Mouse (Mus musculus): Measurements from ENCODE around the gene Rabl6. TPM values are rescaled to one million over a fixed set of nuclear protein-coding genes. Genes with fewer than 3 reads are reported as not detected.

Gene Rabl6
- polyA plus RNA-seq, 1 experiment from 2014 or later: 78.3 TPM

GRCm38 (mm10) chr2:25579737-25580460, 28.4 kb downstream of the Rabl6 start:
- Histone ChIP-seq H3K27me3 (replicated peaks) (peaks cover 59% of the 10 kb centered on the region), H3K27ac (no peak overlapping the region), H3K9ac (no peak overlapping the region), H3K9me3 (no peaks in the 10 kb centered on the region), H3K4me3 (peak overlapping the region; percentile 0; the same call in 1 of the 2 replicates), H3K4me1 (peaks cover 70% of the 10 kb centered on the region), H3K36me3 (peaks cover 20% of the 10 kb centered on the region), H3K4me2 (replicated peaks) (peak overlapping the region; percentile 37)
- WGBS: 6% methylated on average over 27 of the region's 27 CpGs
- ATAC-seq (ENCODE audit: low FRiP score, low read depth): no peak

- H3K4me3 ChIP-seq: peak overlapping the region; percentile 19
- peaks cover 12% of the 10 kb centered on the region for H3K36me3 ChIP-seq
- 6% methylated on average over 77 of the region's 77 CpGs for WGBS
- no peak overlapping the region for H3K27ac ChIP-seq
- H3K9ac ChIP-seq: no peak overlapping the region
- H3K4me2 ChIP-seq (replicated peaks): peak overlapping the region; percentile 50
- H3K27me3 ChIP-seq (replicated peaks): peaks cover 59% of the 10 kb centered on the region
- no peaks in the 10 kb centered on the region for H3K9me3 ChIP-seq
- peaks cover 71% of the 10 kb centered on the region for H3K4me1 ChIP-seq
- no peak for ATAC-seq (ENCODE audit: low FRiP score, low read depth)
These were observed 29.3 kb downstream of the Rabl6 start for GRCm38 (mm10) chr2:25578796-25579736.

DNA sequence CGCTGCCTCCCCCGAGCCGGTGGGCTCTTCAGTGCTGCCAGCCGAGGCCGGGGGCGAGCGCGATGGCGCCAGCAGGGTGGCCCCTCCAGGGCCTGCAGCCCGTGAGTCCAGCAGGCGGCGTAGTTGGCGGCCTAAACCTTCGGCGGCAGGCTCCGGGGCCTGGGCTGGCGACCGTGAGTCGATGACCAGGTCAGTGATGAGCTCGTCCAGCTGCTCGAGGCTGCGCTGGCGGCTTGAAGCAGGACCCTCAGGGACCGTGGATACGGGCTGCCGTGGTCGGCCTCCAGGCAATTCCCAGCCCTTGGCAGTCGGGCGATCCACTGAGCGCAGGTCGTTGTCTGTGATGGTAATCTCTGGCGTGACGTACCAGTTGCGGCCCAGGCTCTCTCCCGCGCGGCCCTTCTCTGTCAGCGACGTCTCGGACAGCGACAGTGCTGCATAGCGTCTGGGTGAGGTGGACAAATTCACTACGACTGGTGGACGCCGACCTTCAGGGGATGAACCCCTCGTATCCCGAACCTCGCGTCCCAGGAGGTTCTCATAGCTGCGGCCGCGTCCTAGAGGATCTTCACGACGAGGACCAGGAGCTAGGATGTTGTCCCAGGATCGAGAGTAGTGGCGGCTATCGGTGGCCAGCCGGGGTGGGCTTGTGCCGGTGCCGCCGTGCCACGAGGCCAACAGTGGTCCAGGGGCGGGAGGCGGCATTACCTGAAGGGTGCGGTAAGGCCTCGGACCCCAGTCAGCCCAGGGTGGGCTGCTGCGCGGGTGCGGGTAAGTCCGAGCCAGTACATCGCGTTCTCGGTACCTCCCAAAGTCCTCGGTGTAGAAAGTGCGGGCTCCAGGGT, 30.1 kb downstream of the Rabl6 start:
- H3K4me3 ChIP-seq: peak overlapping the region; percentile 19
- peaks cover 59% of the 10 kb centered on the region for H3K27me3 ChIP-seq (replicated peaks)
- H3K4me2 ChIP-seq (replicated peaks): peak overlapping the region; percentile 50
- peaks cover 73% of the 10 kb centered on the region for H3K4me1 ChIP-seq
- no peak overlapping the region for H3K27ac ChIP-seq
- whole genome bisulfite sequencing: 6% methylated on average over 75 of the region's 75 CpGs
- H3K9ac ChIP-seq: peak overlapping the region; percentile 26; the same call in 1 of the 2 replicates
- H3K36me3 ChIP-seq: peaks cover 3% of the 10 kb centered on the region
- no peak for ATAC-seq (ENCODE audit: low FRiP score, low read depth)
- H3K9me3 ChIP-seq: no peaks in the 10 kb centered on the region

DNA sequence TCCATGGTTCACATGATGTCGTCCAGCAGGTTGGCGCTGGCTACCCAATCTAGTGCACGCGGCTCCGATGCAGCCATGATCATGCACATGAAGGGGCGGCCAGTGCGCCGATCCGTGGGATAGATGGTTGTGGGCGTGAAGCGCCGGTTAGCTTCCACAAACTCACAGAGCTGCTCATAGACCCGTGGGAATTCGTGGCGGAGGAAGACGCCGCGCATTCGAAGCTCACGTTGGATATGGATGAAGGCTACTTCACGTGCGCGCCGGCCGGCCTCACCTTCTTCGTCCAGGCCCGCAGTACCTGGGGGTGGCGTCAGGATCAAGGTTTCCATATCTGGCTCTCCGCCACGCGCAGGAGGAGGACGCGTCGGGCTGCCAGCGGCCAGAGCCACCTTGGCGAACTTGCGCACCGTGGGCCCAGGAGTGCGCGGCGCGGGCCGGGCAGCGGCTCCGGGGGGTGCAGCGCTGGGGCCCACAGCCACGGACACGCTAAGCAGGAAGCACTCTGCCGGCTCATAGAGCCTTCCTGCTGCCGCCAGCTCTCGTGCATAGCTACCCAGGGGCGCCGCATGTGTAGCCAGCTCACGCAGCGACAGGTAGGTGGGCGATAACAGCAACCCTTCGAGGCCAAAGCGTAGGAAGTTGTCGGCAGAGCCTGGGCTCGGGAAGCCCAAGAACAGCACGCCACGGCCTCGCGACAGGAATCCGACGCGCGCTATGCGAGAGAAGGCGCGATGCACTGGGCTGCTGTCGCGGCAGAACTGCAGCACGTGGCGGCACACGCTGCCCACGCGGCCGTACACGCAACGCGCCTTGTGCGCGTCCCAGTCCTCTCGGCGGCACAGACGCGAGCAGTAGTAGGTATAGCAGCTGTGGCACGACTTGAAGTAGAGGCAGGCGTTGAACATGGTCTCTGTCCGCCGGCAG, 31.1 kb downstream of the Rabl6 start:
- H3K9me3 ChIP-seq: no peaks in the 10 kb centered on the region
- H3K27me3 ChIP-seq (replicated peaks): peaks cover 59% of the 10 kb centered on the region
- no peak overlapping the region for H3K27ac ChIP-seq
- peak overlapping the region; percentile 19 for H3K4me3 ChIP-seq
- WGBS: 13% methylated on average over 92 of the region's 92 CpGs
- ATAC-seq (ENCODE audit: low FRiP score, low read depth): no peak
- H3K4me1 ChIP-seq: peaks cover 67% of the 10 kb centered on the region
- 0 out of 2 replicates have a peak, but pooled peaks cover 6% of the 10 kb centered on the region for H3K36me3 ChIP-seq
- 0 out of 2 replicates have a peak overlapping the region, but pooled peaks have one; percentile 26 for H3K9ac ChIP-seq
- peak overlapping the region; percentile 50 for H3K4me2 ChIP-seq (replicated peaks)

DNA sequence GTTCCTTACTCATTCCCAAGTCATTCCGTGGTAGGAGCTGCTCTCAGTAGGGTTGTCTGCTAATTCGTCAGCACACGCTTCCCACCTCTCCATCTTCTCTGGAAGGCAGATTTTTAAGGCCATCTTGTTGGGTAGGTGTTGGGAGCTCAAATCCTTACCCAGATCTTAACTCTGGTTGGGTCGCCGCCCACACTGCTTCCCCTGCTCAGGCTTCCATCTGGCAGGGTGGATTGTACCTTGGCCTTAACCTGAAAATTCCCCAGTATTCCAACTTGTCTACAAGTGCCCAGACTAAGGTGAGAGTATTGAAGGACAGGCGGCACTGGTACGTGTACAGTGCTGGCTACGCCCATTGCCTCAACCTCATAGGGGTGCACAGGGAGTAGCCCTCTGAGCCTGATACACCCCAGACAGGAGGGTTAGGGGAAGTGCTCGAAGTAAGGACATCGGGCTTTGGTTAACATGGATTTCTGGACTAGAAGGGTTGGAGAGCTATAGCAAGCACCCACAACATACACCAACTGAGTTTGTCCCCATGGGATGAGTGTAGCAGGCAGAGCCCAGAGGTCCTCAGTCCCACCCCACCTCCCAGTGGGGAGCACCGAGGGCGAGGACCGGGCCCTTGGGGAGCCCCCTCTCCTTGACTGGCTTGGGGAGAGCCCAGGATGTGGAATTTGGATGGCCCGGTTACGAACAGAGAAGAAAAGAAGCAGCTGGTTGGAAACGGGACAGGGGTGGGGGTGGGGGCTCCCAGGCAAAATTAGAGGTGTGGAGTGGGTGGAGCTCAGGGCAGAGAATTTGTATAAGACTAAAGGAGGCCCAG, 32.1 kb downstream of the Rabl6 start:
- WGBS: 74% methylated on average over 16 of the region's 16 CpGs
- H3K36me3 ChIP-seq: peaks cover 14% of the 10 kb centered on the region
- H3K4me1 ChIP-seq: peaks cover 57% of the 10 kb centered on the region
- H3K4me3 ChIP-seq: no peak overlapping the region
- H3K4me2 ChIP-seq (replicated peaks): peak overlapping the region; percentile 86
- no peak for ATAC-seq (ENCODE audit: low FRiP score, low read depth)
- H3K27me3 ChIP-seq (replicated peaks): peaks cover 59% of the 10 kb centered on the region
- no peaks in the 10 kb centered on the region for H3K9me3 ChIP-seq
- H3K9ac ChIP-seq: 0 out of 2 replicates have a peak overlapping the region, but pooled peaks have one; percentile 59
- H3K27ac ChIP-seq: no peak overlapping the region

DNA sequence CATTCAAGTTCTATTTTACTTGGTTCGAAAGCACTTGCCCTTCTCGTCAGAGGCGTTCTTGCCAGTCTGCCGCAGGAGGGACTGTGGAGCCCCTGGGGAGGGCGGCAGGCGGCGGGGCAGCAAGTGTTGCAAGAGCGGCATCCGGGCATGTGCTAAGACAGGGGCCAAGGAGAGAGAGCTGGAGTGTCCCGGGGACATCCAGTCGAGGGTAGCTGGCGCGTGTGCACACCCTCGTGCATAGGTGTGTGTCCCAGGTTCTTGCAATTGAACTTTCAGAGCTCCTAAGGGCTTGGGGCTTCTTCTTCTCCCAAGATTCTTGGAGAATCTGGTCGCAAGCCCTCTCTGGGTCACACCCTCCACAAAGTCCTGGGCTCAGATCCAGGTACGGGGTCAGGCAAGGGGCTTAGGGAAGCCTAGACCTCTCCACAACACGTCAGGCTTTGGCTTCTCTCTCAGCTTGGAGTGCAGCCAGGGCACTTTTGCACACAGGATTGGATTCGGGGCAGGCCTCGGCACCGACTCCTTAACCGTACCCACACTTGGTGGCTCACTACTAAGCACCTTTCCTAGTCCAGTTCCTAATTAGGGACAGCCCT, 32.8 kb downstream of the Rabl6 start:
- H3K4me2 ChIP-seq (replicated peaks): peak overlapping the region; percentile 86
- H3K27me3 ChIP-seq (replicated peaks): peaks cover 52% of the 10 kb centered on the region
- peaks cover 16% of the 10 kb centered on the region for H3K36me3 ChIP-seq
- H3K9ac ChIP-seq: peak overlapping the region; percentile 59
- H3K4me3 ChIP-seq: peak overlapping the region; percentile 55
- WGBS: 18% methylated on average over 21 of the region's 21 CpGs
- peak overlapping the region; percentile 57; the same call in 1 of the 2 replicates for H3K27ac ChIP-seq
- no peaks in the 10 kb centered on the region for H3K9me3 ChIP-seq
- peaks cover 51% of the 10 kb centered on the region for H3K4me1 ChIP-seq
- ATAC-seq (ENCODE audit: low FRiP score, low read depth): peak; percentile 22; the same call in 1 of the 2 replicates

GRCm38 (mm10) chr2:25574579-25575431, 33.5 kb downstream of the Rabl6 start, which contains the start of the genes Mamdc4 and Phpt1:
Gene Mamdc4, minus strand, starts transcription at chr2:25574845.
Gene Phpt1, minus strand, starts transcription at chr2:25575224.
- Histone ChIP-seq H3K4me3 (peak within 1 kb of the TSS; percentile 55), H3K27ac (peak within 1 kb of the TSS; percentile 57; the same call in 1 of the 2 replicates), H3K36me3 (peaks cover 20% of the 10 kb centered on the region), H3K4me1 (peaks cover 48% of the 10 kb centered on the region), H3K27me3 (replicated peaks) (peaks cover 45% of the 10 kb centered on the region), H3K9ac (peak within 1 kb of the TSS; percentile 61), H3K9me3 (no peaks in the 10 kb centered on the region), H3K4me2 (replicated peaks) (peak within 1 kb of the TSS; percentile 86)
- ATAC-seq (ENCODE audit: low FRiP score, low read depth): peak; percentile 98
- WGBS: under 1% methylated on average over 43 of the region's 45 CpGs

GRCm38 (mm10) chr2:25574136-25574535, 34.2 kb downstream of the Rabl6 start:
- Histone ChIP-seq H3K4me1 (peaks cover 41% of the 10 kb centered on the region), H3K27ac (no peak overlapping the region), H3K9ac (peak overlapping the region; percentile 61), H3K36me3 (peaks cover 27% of the 10 kb centered on the region), H3K4me3 (peak overlapping the region; percentile 55), H3K4me2 (replicated peaks) (peak overlapping the region; percentile 86), H3K9me3 (no peaks in the 10 kb centered on the region), H3K27me3 (replicated peaks) (peaks cover 39% of the 10 kb centered on the region)
- no peak; the same call in 1 of the 2 replicates for ATAC-seq (ENCODE audit: low FRiP score, low read depth)
- WGBS: 16% methylated on average over 11 of the region's 11 CpGs

DNA sequence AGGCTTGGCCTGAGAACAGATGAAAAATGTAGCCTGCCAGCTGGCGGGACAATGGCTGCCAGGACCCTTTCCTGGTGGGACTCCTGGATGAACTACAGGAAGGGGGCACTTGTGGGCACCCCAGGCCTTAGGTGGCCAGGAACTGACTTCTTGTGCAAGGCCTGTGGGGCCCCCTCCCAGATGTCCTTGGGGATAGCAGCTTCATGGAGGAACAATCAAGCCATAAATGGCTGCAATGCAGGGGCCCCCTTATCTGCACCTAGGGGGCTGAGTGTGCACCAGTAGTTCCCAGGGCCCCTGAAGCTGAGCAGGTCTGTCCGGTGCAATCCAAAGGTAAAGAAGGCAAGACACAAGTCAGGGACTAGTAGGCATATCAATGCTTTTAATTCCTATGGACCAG, 35.3 kb downstream of the Rabl6 start:
- no peak overlapping the region for H3K4me3 ChIP-seq
- peaks cover 28% of the 10 kb centered on the region for H3K27me3 ChIP-seq (replicated peaks)
- ATAC-seq (ENCODE audit: low FRiP score, low read depth): no peak
- H3K36me3 ChIP-seq: peaks cover 37% of the 10 kb centered on the region
- peaks cover 31% of the 10 kb centered on the region for H3K4me1 ChIP-seq
- no peak overlapping the region for H3K27ac ChIP-seq
- H3K9me3 ChIP-seq: no peaks in the 10 kb centered on the region
- WGBS: 90% methylated on average over 2 of the region's 2 CpGs
- no peak overlapping the region for H3K9ac ChIP-seq
- H3K4me2 ChIP-seq (replicated peaks): peak overlapping the region; percentile 86
